Mouse (Mus musculus) CH12.LX (cell line): Measurements from ENCODE around the gene Tnfrsf1a. TPM values are rescaled to one million over a fixed set of nuclear protein-coding genes. Genes with fewer than 3 reads are reported as not detected.

Experiments
- DNase-seq: peaks from one replicate; pipeline ENCODE4 v3.0.0-alpha.2; 2013; ENCODE audit errors: extremely low read depth
- H3K27ac ChIP-seq: 2 replicates; pipeline ENCODE4 v1.5.1; 2012; ENCODE audit warnings: low read depth, mild to moderate bottlenecking, control low read depth, moderate library complexity; ENCODE audit not compliant: insufficient read depth
- H3K27me3 ChIP-seq: replicated peaks from 2 replicates; pipeline ENCODE3; 2012; ENCODE audit warnings: inconsistent platforms
- H3K36me3 ChIP-seq, 2 experiments: replicated peaks in 1 of 2; 2 replicates each; pipeline versions ENCODE3 to v1.6.1; 2012; ENCODE audit warnings: inconsistent platforms in 1 of 2, low read length in 1 of 2, mild to moderate bottlenecking in 1 of 2, mixed read lengths in 1 of 2, moderate library complexity in 1 of 2; ENCODE audit not compliant: control insufficient read depth in 1 of 2, insufficient read depth in 1 of 2
- H3K4me1 ChIP-seq, 2 experiments: 2 replicates each; pipeline ENCODE4 v1.6.1; 2012; ENCODE audit warnings: inconsistent platforms in 1 of 2, moderate library complexity in 1 of 2; ENCODE audit not compliant: insufficient read depth in 2 of 2, control insufficient read depth in 1 of 2
- H3K4me2 ChIP-seq: 2 replicates; pipeline ENCODE4 v1.6.1; 2012; ENCODE audit warnings: low read depth, mild to moderate bottlenecking, control low read depth; ENCODE audit not compliant: poor library complexity, insufficient read depth, severe bottlenecking
- H3K4me3 ChIP-seq, 3 experiments: fragments of 150-350 bp in 1 of 3; sonication (generic) in 1 of 3; replicated peaks in 1 of 3; 2 replicates each; pipeline versions ENCODE3 to v1.5.1; 2011 to 2012; ENCODE audit warnings: low read depth in 2 of 3, low read length in 2 of 3, mild to moderate bottlenecking in 2 of 3, moderate library complexity in 2 of 3, control low read depth in 1 of 3, improper control_type of control experiment in 1 of 3, inconsistent platforms in 1 of 3, mixed read lengths in 1 of 3; ENCODE audit not compliant: poor library complexity in 1 of 3
- H3K79me2 ChIP-seq: replicated peaks from 2 replicates; pipeline ENCODE4 v1.6.1; 2012; ENCODE audit warnings: mild to moderate bottlenecking, moderate library complexity; ENCODE audit not compliant: control insufficient read depth, poor library complexity, insufficient read depth, severe bottlenecking; ENCODE audit errors: extremely low read depth
- H3K9ac ChIP-seq: 2 replicates; pipeline ENCODE4 v1.6.1; 2012; ENCODE audit warnings: low read depth, mild to moderate bottlenecking, control low read depth, moderate library complexity; ENCODE audit not compliant: insufficient read depth
- H3K9me3 ChIP-seq: replicated peaks from 2 replicates; pipeline ENCODE3; 2012; ENCODE audit warnings: low read length, inconsistent platforms, mixed read lengths
- BHLHE40 ChIP-seq: IDR thresholded peaks from 2 replicates; pipeline ENCODE4 v1.6.1; 2011; ENCODE audit warnings: mild to moderate bottlenecking, low read depth, low read length, improper control_type of control experiment
- CHD1 ChIP-seq: IDR thresholded peaks from 2 replicates; pipeline ENCODE4 v1.6.1; 2012; ENCODE audit warnings: low read depth, low read length, improper control_type of control experiment, inconsistent platforms
- CHD2 ChIP-seq: IDR thresholded peaks from 2 replicates; pipeline ENCODE4 v1.6.1; 2011; ENCODE audit warnings: low read length, improper control_type of control experiment
- CTCF ChIP-seq, 2 experiments: IDR thresholded peaks in 1 of 2; conservative IDR thresholded peaks in 1 of 2; 2 replicates each; pipeline ENCODE4 v1.5.1; 2011 to 2012; ENCODE audit warnings: low read depth in 2 of 2, low read length in 2 of 2, improper control_type of control experiment in 1 of 2, inconsistent platforms in 1 of 2, mild to moderate bottlenecking in 1 of 2, moderate library complexity in 1 of 2
- E2F4 ChIP-seq: IDR thresholded peaks from 2 replicates; pipeline ENCODE4 v1.6.1; 2011; ENCODE audit warnings: low read depth, low read length, improper control_type of control experiment; ENCODE audit not compliant: insufficient replicate concordance
- ETS1 ChIP-seq: conservative IDR thresholded peaks from 2 replicates; pipeline ENCODE4 v1.6.1; 2012; ENCODE audit warnings: low read depth, mild to moderate bottlenecking, inconsistent platforms, low read length, improper control_type of control experiment, moderate library complexity
- HCFC1 ChIP-seq: IDR thresholded peaks from 2 replicates; pipeline ENCODE4 v1.6.1; 2012; ENCODE audit warnings: low read depth, mild to moderate bottlenecking, inconsistent platforms, low read length, improper control_type of control experiment
- IRF4 ChIP-seq: IDR thresholded peaks from 2 replicates; pipeline ENCODE4 v1.6.1; 2014; ENCODE audit warnings: low read depth, mild to moderate bottlenecking, inconsistent platforms, low read length, improper control_type of control experiment
- JUN ChIP-seq: IDR thresholded peaks from 2 replicates; pipeline ENCODE4 v1.6.1; 2011; ENCODE audit warnings: low read depth, mild to moderate bottlenecking, low read length, improper control_type of control experiment, moderate library complexity; ENCODE audit not compliant: insufficient read depth
- KAT2A ChIP-seq: IDR thresholded peaks from 2 replicates; pipeline ENCODE4 v1.6.1; 2012; ENCODE audit warnings: low read length, improper control_type of control experiment, inconsistent platforms; ENCODE audit not compliant: insufficient replicate concordance
- MAFK ChIP-seq: IDR thresholded peaks from 2 replicates; pipeline ENCODE4 v1.6.1; 2011; ENCODE audit warnings: low read length, improper control_type of control experiment; ENCODE audit not compliant: insufficient replicate concordance
- MAX ChIP-seq: IDR thresholded peaks from 2 replicates; pipeline ENCODE4 v1.6.1; 2011; ENCODE audit warnings: low read length, improper control_type of control experiment
- MAZ ChIP-seq: IDR thresholded peaks from 2 replicates; pipeline ENCODE4 v1.6.1; 2012; ENCODE audit warnings: low read depth, mild to moderate bottlenecking, inconsistent platforms, low read length, improper control_type of control experiment, moderate library complexity
- MXI1 ChIP-seq: IDR thresholded peaks from 2 replicates; pipeline ENCODE4 v1.6.1; 2011; ENCODE audit warnings: mild to moderate bottlenecking, low read depth, low read length, improper control_type of control experiment
- MYC ChIP-seq: IDR thresholded peaks from 2 replicates; pipeline ENCODE4 v1.6.1; 2011; ENCODE audit warnings: low read depth, mild to moderate bottlenecking, improper control_type of control experiment, low read length
- NRF1 ChIP-seq: IDR thresholded peaks from 2 replicates; pipeline ENCODE4 v1.6.1; 2014; ENCODE audit warnings: low read depth, mild to moderate bottlenecking, inconsistent platforms, low read length, improper control_type of control experiment, moderate library complexity
- PAX5 ChIP-seq: IDR thresholded peaks from 2 replicates; pipeline ENCODE4 v1.6.1; 2012; ENCODE audit warnings: low read length, inconsistent platforms, mixed read lengths
- RAD21 ChIP-seq: IDR thresholded peaks from 2 replicates; pipeline ENCODE4 v1.6.1; 2011; ENCODE audit warnings: low read depth, mild to moderate bottlenecking, low read length, improper control_type of control experiment, moderate library complexity
- RCOR1 ChIP-seq: conservative IDR thresholded peaks from 2 replicates; pipeline ENCODE4 v1.6.1; 2012; ENCODE audit warnings: low read depth, mild to moderate bottlenecking, inconsistent platforms, low read length, improper control_type of control experiment
- SIN3A ChIP-seq: IDR thresholded peaks from 2 replicates; pipeline ENCODE4 v1.6.1; 2012; ENCODE audit warnings: low read length, improper control_type of control experiment, inconsistent platforms
- TCF12 ChIP-seq: IDR thresholded peaks from 2 replicates; pipeline ENCODE4 v1.6.1; 2014; ENCODE audit warnings: low read depth, mild to moderate bottlenecking, inconsistent platforms, low read length, improper control_type of control experiment
- USF1 ChIP-seq: IDR thresholded peaks from 2 replicates; pipeline ENCODE4 v1.6.1; 2014; ENCODE audit warnings: low read depth, mild to moderate bottlenecking, inconsistent platforms, low read length, improper control_type of control experiment
- USF2 ChIP-seq: conservative IDR thresholded peaks from 2 replicates; pipeline ENCODE4 v1.6.1; 2011; ENCODE audit warnings: low read depth, low read length, improper control_type of control experiment
- ZC3H11A ChIP-seq: IDR thresholded peaks from 2 replicates; pipeline ENCODE4 v1.6.1; 2012; ENCODE audit warnings: low read depth, mild to moderate bottlenecking, inconsistent platforms, low read length, improper control_type of control experiment
- ZMIZ1 ChIP-seq: IDR thresholded peaks from 2 replicates; pipeline ENCODE4 v1.6.1; 2012; ENCODE audit warnings: low read depth, mild to moderate bottlenecking, inconsistent platforms, low read length, improper control_type of control experiment
- ZNF384 ChIP-seq: IDR thresholded peaks from 2 replicates; pipeline ENCODE4 v1.6.1; 2012; ENCODE audit warnings: low read depth, low read length, improper control_type of control experiment, inconsistent platforms
- dilution Hi-C: fragments of 300-500 bp; cut with MboI; formaldehyde crosslinking; loops from 2 replicates; pipeline ENCODE4 v1.14.3; 2020; ENCODE audit warnings: low sequenced_read_pairs; ENCODE audit not compliant: extremely low pct_unique_long_range_greater_than_20kb, extremely low pct_ligation_motif_present
- in situ Hi-C: fragments of 300-500 bp; cut with MboI; formaldehyde crosslinking; loops from 3 replicates; pipeline ENCODE4 v1.14.3; 2019; ENCODE audit warnings: low sequenced_read_pairs, low pct_ligation_motif_present, low pct_unique_long_range_greater_than_20kb, mixed read lengths
- polyA plus RNA-seq: library from polyadenylated mRNA; unstranded; fragments of >175 nt; gene quantifications from 2 replicates; pipeline ENCODE4 v1.2.1, GENCODE M21; 2012; ENCODE audit warnings: low read depth; ENCODE audit not compliant: insufficient read length
- total RNA-seq, 2 experiments: library from RNA; depleted of rRNA; stranded (reverse); fragments of 300-350 nt in 1 of 2; fragments of >200 nt in 1 of 2; gene quantifications; 2 replicates each; pipeline ENCODE4 v1.2.3; 2012 to 2014

Gene Tnfrsf1a
- total and polyA plus RNA-seq, 3 experiments = 0.13 TPM; not detected in 2

DNA sequence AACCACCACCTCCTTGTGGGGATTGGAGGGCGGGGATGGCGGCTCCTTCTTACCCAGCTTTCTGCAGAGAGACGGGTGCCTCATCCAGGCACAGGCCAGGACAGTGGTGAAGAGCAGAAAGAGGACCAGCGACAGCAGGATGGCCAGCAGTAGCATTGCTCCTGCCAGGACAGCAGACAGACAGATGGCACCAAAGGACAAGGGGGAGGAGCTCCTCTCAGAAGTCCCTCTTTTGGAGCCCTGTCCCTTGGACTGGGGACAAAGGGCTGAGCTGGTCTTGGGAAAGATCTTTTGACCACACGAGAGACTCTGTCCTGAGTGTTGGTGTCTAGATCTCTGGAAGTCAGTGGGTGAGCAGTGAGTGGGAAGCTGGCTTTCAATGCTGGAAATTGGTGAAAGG lies 39.8 kb upstream of the Tnfrsf1a start:
- Histone ChIP-seq H3K4me3 (no peak overlapping the region), H3K9ac (no peak overlapping the region), H3K4me1 (no peaks in the 10 kb centered on the region), H3K27ac (no peak overlapping the region), H3K4me2 (no peak overlapping the region), H3K27me3 (peaks cover 78% of the 10 kb centered on the region), H3K79me2 (no peaks in the 10 kb centered on the region), H3K36me3 (no peaks in the 10 kb centered on the region), H3K9me3 (peaks cover 5% of the 10 kb centered on the region)
- no peak for DNase-seq
- in situ Hi-C loops = no loop called here
- TF ChIP-seq JUN (no peak), CTCF (conservative IDR thresholded peaks at IDR 0.05 in 1 of 2, IDR thresholded peaks at IDR 0.05 in 1 of 2; ENCODE audit: low read depth in 2 of 2, low read length in 2 of 2) (no peak), RAD21 (no peak), RCOR1 (no peak), MAX (no peak), NRF1 (no peak), BHLHE40 (no peak), USF2 (no peak), ZNF384 (no peak), IRF4 (no peak), MAZ (no peak), ZC3H11A (no peak), SIN3A (no peak), CHD2 (no peak), USF1 (no peak), MYC (no peak), HCFC1 (no peak), PAX5 (no peak)
- dilution Hi-C loops = no loop called here

DNA sequence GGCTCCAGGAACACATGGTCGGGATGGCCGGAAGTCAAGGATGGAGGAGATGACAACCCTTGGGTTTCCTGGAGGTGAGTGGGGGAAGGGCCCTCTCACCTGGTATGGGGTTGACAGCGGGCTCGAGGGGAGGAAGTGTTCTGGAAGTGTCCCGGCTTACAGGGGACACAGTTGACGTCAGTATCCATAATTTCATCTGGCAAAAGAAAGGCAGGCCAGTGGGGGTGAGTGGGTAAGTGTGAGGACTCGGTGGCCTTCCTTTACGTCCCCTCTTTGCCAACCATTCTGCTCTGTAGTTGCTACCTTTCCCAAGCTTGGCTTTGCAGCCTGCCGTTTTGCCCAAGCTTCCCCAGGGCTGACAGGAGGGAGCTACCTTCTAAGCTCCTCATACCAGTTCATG lies 37.0 kb upstream of the Tnfrsf1a start:
- in situ Hi-C loops = no loop called here
- no peak overlapping the region for H3K9ac ChIP-seq
- H3K79me2 ChIP-seq = no peaks in the 10 kb centered on the region
- no peak overlapping the region for H3K4me2 ChIP-seq
- H3K27me3 ChIP-seq = peaks cover 83% of the 10 kb centered on the region
- no peaks in the 10 kb centered on the region for H3K9me3 ChIP-seq
- dilution Hi-C loops = no loop called here
- H3K4me1 ChIP-seq = no peaks in the 10 kb centered on the region
- no peak overlapping the region for H3K27ac ChIP-seq
- H3K36me3 ChIP-seq = no peaks in the 10 kb centered on the region
- TF ChIP-seq TCF12 (no peak), CHD1 (no peak), IRF4 (no peak), MAFK (no peak), ZC3H11A (no peak), E2F4 (no peak), ETS1 (no peak), PAX5 (no peak), MXI1 (no peak), KAT2A (no peak), BHLHE40 (no peak), ZMIZ1 (no peak), CTCF (conservative IDR thresholded peaks at IDR 0.05 in 1 of 2, IDR thresholded peaks at IDR 0.05 in 1 of 2; ENCODE audit: low read depth in 2 of 2, low read length in 2 of 2) (no peak)
- TF ChIP-seq, all 38 proteins: peak for 0
- no peak for DNase-seq
- H3K4me3 ChIP-seq = no peak overlapping the region
